In genomic region chr13:47444876-47445275, GRCm38 (mm10) we compare ENCODE assay signal across 18 mouse cellular contexts.
"Had no signal": no experiment of that assay in that cellular context is flagged by ENCODE, and none has a peak within 500 bp of the region (broad histone marks: within the 10 kb centered on the region; RNA-seq: fewer than 3 reads in every experiment).

No protein-coding gene starts in this region.

- DNase-seq: kidney, postnatal 14 days; liver; liver, embryonic 13.5 days; liver, postnatal 0 days; lung, postnatal 14 days; retina, postnatal 1 day; right cerebral cortex, postnatal 4 days; spleen, adult 18-20 months; thymus, adult 18-20 months; thymus, postnatal 14 days had no signal

- H3K4me3 ChIP-seq: left cerebral cortex, adult 2 months; limb, embryonic 12.5 days; liver, embryonic 13.5 days; lung, embryonic 15.5 days; megakaryocyte, embryonic 14.5 days; midbrain, embryonic 12.5 days; neural tube, embryonic 13.5 days had no signal

- ATAC-seq: liver, postnatal 0 days; midbrain, embryonic 16.5 days had no signal

- H3K27me3 ChIP-seq: limb, embryonic 12.5 days; liver, embryonic 13.5 days; lung, embryonic 15.5 days; megakaryocyte, embryonic 14.5 days; midbrain, embryonic 12.5 days; neural tube, embryonic 13.5 days had no signal

- H3K4me1 ChIP-seq: limb, embryonic 12.5 days; liver, embryonic 13.5 days; lung, embryonic 15.5 days; megakaryocyte, embryonic 14.5 days; midbrain, embryonic 12.5 days; neural tube, embryonic 13.5 days had no signal

- H3K4me2 ChIP-seq: limb, embryonic 12.5 days; liver, embryonic 13.5 days; lung, embryonic 15.5 days; midbrain, embryonic 12.5 days; neural tube, embryonic 13.5 days had no signal

- H3K9me3 ChIP-seq: limb, embryonic 12.5 days; liver, embryonic 13.5 days; lung, embryonic 15.5 days; megakaryocyte, embryonic 14.5 days; midbrain, embryonic 12.5 days; neural tube, embryonic 13.5 days had no signal

- H3K27ac ChIP-seq: left cerebral cortex, adult 2 months; limb, embryonic 12.5 days; liver, embryonic 13.5 days; lung, embryonic 15.5 days; macrophage; midbrain, embryonic 12.5 days; neural tube, embryonic 13.5 days had no signal

- H3K36me3 ChIP-seq: limb, embryonic 12.5 days; liver, embryonic 13.5 days; lung, embryonic 15.5 days; midbrain, embryonic 12.5 days; neural tube, embryonic 13.5 days had no signal

- H3K9ac ChIP-seq: limb, embryonic 12.5 days; liver, embryonic 13.5 days; liver, postnatal 0 days; lung, embryonic 15.5 days; midbrain, embryonic 12.5 days; neural tube, embryonic 13.5 days had no signal
